21 mouse cellular contexts compared by ENCODE assay signal in the genomic region with DNA sequence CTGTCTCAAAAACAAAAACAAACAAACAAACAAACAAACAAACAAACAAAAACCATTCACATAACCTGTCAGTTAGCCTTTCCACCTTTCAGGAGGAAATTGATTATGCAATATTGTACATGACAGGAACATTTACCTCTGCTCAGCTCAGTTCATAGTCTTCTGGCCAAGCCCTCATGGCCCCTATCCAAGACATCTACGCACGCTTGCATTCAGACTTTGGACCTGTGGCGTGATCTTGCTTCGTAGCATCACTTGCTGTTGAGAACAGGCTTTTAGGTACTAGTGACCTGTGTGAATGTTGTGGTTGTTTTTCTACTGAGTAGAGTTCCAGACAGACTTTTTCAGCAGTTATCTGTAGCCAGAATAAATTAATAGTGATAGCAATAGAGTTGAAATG.
A peak's percentile ranks its signal among the peaks of the same experiment; 100 is the strongest.
DNase-seq lines count a peak whose midpoint lies in the region; ATAC-seq and TF ChIP-seq lines count a peak whose summit lies in the region.
"Had no signal": no experiment of that assay in that cellular context is flagged by ENCODE, and none has a peak within 500 bp of the region (broad histone marks: within the 10 kb centered on the region; RNA-seq: fewer than 3 reads in every experiment).

No protein-coding gene starts in this region.

- no peak overlapping the region for H3K4me2 ChIP-seq in kidney, embryonic 14.5 days (replicated peaks; ENCODE audit: low read depth, low read length)
- H3K4me2 ChIP-seq: embryonic facial prominence, embryonic 13.5 days; embryonic facial prominence, embryonic 15.5 days; forebrain, embryonic 12.5 days had no signal

- no peak for TF ChIP-seq CTCF in liver, adult 2 months (IDR thresholded peaks at IDR 0.05; ENCODE audit: low read depth, low read length)

- 94% methylated on average over 4 of the region's 4 CpGs for WGBS in kidney, embryonic 14.5 days
- 27% methylated on average over 4 of the region's 4 CpGs for WGBS in liver, adult 2 months

- no peak overlapping the region for H3K9ac ChIP-seq in kidney, embryonic 14.5 days (ENCODE audit: low read depth, low read length)
- H3K9ac ChIP-seq in liver, adult 2 months (ENCODE audit: low read depth, low read length), result no peak overlapping the region
- H3K9ac ChIP-seq: embryonic facial prominence, embryonic 13.5 days; embryonic facial prominence, embryonic 15.5 days; forebrain, embryonic 12.5 days had no signal

- no peaks in the 10 kb centered on the region for H3K79me2 ChIP-seq in liver, adult 2 months (ENCODE audit: control insufficient read depth, insufficient read depth, low read length)

- H3K9me3 ChIP-seq in kidney, embryonic 14.5 days (ENCODE audit: control insufficient read depth, low read length), result no peaks in the 10 kb centered on the region
- H3K9me3 ChIP-seq: embryonic facial prominence, embryonic 13.5 days; embryonic facial prominence, embryonic 15.5 days; forebrain, embryonic 10.5 days; forebrain, embryonic 12.5 days had no signal

- H3K4me1 ChIP-seq in kidney, embryonic 14.5 days (ENCODE audit: control insufficient read depth, insufficient read depth, low read length), result no peaks in the 10 kb centered on the region
- H3K4me1 ChIP-seq in liver, adult 2 months (ENCODE audit: control insufficient read depth, insufficient read depth, low read length), result no peaks in the 10 kb centered on the region
- H3K4me1 ChIP-seq: embryonic facial prominence, embryonic 13.5 days; embryonic facial prominence, embryonic 15.5 days; forebrain, embryonic 10.5 days; forebrain, embryonic 12.5 days had no signal

- no peaks in the 10 kb centered on the region for H3K36me3 ChIP-seq in kidney, embryonic 14.5 days (ENCODE audit: control insufficient read depth, insufficient read depth, low read length)
- H3K36me3 ChIP-seq in liver, adult 2 months (ENCODE audit: control insufficient read depth, insufficient read depth, low read length), result no peaks in the 10 kb centered on the region
- H3K36me3 ChIP-seq: embryonic facial prominence, embryonic 13.5 days; embryonic facial prominence, embryonic 15.5 days; forebrain, embryonic 10.5 days; forebrain, embryonic 12.5 days had no signal

- H3K4me3 ChIP-seq in kidney, embryonic 14.5 days (ENCODE audit: low read length), result no peak overlapping the region
- no peak overlapping the region for H3K4me3 ChIP-seq in liver, adult 2 months (ENCODE audit: insufficient read depth, low read depth, low read length)
- H3K4me3 ChIP-seq: embryonic facial prominence, embryonic 13.5 days; embryonic facial prominence, embryonic 15.5 days; erythroblast, embryonic 14.5 days; forebrain, embryonic 10.5 days; forebrain, embryonic 12.5 days had no signal

- no peak for TF ChIP-seq POLR2A in liver, adult 2 months (IDR thresholded peaks at IDR 0.05; ENCODE audit: extremely low read depth, insufficient read depth, low read length)

- H3K27me3 ChIP-seq in kidney, embryonic 14.5 days (ENCODE audit: control insufficient read depth, insufficient read depth, low read length), result no peaks in the 10 kb centered on the region
- H3K27me3 ChIP-seq in liver, adult 2 months (ENCODE audit: control insufficient read depth, insufficient read depth, low read length), result no peaks in the 10 kb centered on the region
- H3K27me3 ChIP-seq: embryonic facial prominence, embryonic 13.5 days; embryonic facial prominence, embryonic 15.5 days; forebrain, embryonic 12.5 days had no signal

- DNase-seq in cerebellum, postnatal 14 days, result peak; percentile 3 to 4
- peak; percentile 1 to 48 for DNase-seq in kidney, adult 8-10 months
- peak; percentile 99 for DNase-seq in liver, adult 2 months (ENCODE audit: extremely low read depth, low read depth, low spot score)
- no peak for DNase-seq in liver
- DNase-seq: adrenal gland, adult 2 months; adrenal gland, postnatal 10 days; adrenal gland, postnatal 25 days; cerebellum, adult 11-12 months; cerebellum, adult 2 months; cerebellum, adult 9-11 months; cerebellum, postnatal 36 days; embryo, embryonic 11 days had no signal

- no peak overlapping the region for H3K27ac ChIP-seq in kidney, embryonic 14.5 days (ENCODE audit: low read depth, low read length)
- 0 out of 2 replicates have a peak overlapping the region, but pooled peaks have one; percentile 48 for H3K27ac ChIP-seq in liver, adult 2 months (replicated peaks; ENCODE audit: insufficient read depth, low read depth, low read length)
- H3K27ac ChIP-seq: embryonic facial prominence, embryonic 13.5 days; embryonic facial prominence, embryonic 15.5 days; forebrain, embryonic 10.5 days; forebrain, embryonic 12.5 days had no signal

- no peak for ATAC-seq in cerebellum, adult (ENCODE audit: insufficient number of reproducible peaks, low FRiP score, low TSS enrichment)
- ATAC-seq in kidney, embryonic 14.5 days (ENCODE audit: low FRiP score, low TSS enrichment), result no peak
- ATAC-seq: forebrain, embryonic 14.5 days; forebrain, embryonic 16.5 days had no signal
